Mouse (Mus musculus): ENCODE results near the gene Dip2c. TPM values are rescaled to one million over a fixed set of nuclear protein-coding genes. Genes with fewer than 3 reads are reported as not detected.

Gene Dip2c
- total RNA-seq, 4 experiments from 2014 or later: 38.1 to 45.2 (median 41.7) TPM

Other genes starting within 250 kb of the Dip2c start
- gene Larp4b, start 182.6 kb upstream of the Dip2c start, total RNA-seq (2022): 10 to 100 TPM; 61.4 to 87.8 (median 77.9) TPM